Mouse (Mus musculus) thymus, postnatal 4 days (tissue): ENCODE results near the gene Bphl.

Experiments
- DNase-seq: peaks from one replicate; pipeline ENCODE4 v3.0.0; 2021

The Bphl gene

DNA sequence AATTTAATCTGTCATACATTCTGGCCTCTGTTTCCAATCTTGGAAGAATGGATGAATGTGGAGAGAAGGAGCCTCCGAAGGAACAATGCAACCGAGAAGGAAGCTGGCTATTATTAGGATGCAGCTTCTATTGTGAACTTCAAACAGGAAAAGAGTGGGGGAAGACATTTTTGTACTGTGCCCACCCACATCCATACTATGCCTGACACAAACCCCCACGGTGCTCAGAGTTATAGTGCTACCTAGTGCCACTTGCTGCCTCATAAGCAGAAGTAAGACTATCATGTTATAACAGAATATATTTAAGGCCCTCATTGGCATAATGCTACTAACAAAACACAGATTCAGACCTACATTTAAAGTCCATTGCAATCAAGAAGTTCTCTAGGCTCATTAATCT lies 52.0 kb downstream of the Bphl start:
- no peak for DNase-seq

DNA sequence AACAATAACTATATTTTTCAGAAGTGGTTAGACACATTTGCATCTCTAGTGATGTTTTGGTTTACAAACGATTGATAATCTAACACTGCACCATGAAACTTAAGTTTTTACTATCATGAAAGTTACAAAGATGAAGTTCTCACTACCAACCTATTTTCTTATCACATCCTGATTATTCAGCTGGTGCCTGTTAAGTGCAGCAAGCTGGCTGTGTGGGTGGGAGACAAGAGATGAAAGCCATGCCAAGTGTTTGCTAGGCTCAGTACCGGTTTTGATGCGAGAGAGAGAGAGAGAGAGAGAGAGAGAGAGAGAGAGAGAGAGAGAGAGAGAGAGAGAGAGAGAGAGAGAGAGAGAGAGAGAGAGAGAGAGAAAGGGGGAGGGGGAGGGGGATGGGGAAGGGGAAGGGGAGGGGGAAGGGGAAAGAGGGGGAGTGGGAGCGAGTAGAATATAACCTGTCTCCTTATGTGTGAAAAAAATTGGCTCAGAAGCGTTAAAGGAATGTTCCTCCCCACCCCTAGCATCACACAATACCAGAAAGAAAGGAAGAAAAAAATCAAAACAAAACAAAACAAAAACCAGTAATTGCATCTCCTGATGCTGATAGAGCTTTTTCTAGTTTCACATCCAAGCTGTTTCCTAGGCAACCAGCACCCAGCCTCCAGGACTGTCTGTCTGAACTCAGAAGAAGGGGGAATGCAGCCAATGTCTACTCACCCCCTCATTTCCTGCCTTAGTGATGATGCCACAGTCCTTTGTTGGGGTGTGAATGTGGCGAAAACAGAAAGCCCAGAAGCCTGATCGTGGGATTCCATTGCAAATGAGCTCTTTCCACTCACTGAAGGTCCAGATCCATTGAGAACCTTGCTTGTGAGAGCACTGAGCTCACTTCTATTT lies 58.4 kb downstream of the Bphl start:
- peak; percentile 37 for DNase-seq

DNA sequence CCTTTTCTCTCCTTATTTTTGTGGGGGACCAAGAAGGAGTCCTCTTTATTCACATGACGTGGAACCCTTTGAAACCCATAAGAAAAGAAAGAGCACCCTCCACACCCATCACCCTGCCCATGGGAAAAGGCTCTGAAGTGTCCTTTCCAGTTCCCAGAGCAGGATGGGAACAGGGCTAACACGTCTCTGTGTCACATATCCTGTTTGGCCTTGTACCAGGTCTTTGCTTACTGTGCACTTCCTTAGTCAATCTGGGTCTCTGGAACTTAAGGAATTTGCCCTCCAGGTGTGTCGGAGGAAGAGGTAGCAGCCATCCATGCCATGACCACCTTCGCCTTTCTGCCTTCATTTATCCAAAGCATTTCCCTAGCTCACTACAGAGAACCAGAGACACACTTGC lies 59.1 kb downstream of the Bphl start:
- no peak for DNase-seq

DNA sequence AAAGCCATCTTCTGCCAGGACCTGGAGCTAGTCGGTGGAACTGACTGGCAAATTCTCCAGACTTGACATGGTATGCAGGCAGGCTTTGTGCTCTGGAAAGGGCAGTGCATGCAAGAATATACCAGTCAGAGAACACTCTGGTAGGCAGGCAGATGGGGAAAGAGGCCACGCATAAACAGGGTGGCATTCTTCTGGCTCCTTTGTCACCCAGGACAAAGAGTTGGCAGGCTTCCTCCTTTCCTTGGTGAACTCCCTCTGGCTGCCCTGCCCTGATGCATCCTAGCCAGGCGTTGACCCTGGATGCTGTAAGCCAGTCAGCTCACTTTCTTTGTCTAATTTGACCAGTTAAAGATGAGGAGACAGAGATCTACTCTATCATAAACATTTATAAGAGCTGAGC lies 59.7 kb downstream of the Bphl start:
- no peak for DNase-seq

DNA sequence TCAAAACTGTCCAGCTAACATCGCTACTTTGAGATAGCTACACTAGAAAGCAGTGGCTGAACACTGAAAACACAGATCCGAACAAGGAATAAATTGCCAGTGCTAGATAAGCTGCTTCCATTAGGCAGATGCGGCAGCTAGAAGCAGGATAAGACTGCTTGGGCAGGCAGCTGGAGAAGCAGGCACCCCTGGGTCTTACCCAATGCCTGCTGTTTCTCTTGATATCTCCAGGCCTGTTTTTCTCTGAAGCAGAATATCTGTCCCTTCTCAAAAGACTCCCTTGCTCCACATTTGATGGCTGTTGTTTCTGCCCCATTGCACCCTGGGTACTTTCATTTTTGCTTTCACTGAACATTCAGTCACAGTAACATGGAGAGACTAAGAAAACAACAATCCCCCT lies 63.3 kb downstream of the Bphl start:
- DNase-seq = no peak

DNA sequence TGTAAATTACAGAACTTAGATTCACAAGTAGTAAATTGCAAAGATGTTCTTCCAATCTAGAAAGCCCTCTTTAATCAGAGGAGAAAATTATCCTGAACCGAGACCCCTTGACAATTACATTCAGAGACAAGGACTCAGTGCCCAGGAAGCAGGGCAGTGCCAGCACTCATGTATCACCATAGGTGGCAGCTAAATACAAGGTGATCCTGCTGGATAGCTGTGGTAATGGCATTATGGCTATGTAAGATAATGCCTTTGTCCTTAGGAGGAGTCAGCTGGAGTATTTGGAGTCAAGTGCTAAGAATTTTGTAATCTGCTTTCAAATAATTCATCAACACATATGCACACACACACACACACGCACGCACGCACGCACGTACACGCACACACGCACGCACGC lies 63.9 kb downstream of the Bphl start:
- DNase-seq = no peak

DNA sequence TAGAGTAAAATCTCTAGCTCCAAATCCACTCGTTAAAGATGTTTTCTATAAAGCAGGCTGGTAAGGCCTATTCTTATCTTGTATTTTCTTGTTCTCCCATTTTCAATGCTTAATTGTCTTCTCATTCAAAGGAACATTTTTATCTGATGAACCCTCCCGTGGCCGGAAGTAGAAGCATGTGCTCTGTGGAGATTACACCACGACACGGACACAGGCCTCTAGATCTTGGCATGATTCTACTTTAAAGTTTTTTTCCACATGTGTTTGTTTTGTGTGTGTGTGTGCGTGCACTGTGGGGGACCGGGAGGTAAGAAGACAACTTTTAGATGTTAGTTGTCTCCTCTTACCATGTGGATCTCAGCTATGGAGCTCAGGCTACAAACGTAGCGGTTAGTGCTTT lies 64.5 kb downstream of the Bphl start:
- DNase-seq = no peak

DNA sequence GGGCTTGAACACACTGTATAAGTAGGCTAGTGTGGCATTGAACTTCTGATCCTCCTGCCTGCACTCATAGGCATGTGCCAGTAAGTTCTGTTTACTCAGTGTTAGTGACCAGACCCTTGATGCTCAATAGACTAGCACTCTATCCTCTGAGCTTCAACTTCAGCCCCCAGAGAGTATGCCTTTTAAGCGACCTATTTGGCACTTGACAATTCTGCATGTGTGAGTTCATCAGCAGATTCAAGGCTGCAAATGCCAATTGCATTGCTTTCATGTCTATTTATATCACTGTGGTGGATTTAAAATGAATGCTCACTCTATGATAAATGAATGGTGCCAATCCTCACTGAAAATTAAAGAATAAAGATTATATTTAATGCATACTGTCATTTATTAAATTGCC lies 68.0 kb downstream of the Bphl start:
- DNase-seq = no peak

DNA sequence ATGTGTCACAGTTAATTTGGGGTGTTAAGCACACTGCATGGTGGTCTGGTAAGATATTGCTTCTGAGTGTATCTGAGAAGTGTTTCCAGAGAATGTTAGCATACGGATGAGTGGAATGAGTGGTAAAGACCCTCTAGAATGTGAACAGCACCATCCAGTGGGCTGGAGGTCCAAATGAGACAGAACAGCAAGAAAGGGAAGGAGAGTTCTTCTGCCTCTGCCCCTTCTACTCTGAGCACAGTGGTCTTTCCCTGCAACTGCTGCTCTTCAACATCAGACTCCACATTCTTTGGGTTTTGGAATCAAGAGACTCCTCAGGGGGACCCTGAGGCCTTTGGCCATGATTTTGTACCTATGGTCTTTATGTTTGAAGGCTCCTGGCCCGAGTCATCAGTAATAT lies 68.9 kb downstream of the Bphl start:
- DNase-seq = no peak

DNA sequence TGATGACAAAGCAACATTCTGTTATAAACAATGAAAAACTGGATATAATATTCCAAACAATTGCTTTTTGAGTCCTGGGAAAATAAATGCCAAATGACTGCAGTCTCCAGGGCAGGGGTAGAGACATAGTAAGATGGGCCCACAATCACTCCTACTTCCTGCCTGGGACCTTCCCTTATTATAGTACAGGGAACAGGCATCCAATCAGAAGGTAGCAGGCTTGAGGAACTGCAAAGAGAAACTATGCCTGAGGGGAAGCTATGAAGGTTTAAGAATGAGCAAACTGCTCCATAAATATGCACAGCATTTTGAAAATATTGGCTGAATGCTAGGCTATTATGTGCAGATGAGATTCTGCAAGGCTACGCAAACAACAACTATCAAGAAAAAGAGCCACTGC lies 69.6 kb downstream of the Bphl start:
- no peak for DNase-seq

DNA sequence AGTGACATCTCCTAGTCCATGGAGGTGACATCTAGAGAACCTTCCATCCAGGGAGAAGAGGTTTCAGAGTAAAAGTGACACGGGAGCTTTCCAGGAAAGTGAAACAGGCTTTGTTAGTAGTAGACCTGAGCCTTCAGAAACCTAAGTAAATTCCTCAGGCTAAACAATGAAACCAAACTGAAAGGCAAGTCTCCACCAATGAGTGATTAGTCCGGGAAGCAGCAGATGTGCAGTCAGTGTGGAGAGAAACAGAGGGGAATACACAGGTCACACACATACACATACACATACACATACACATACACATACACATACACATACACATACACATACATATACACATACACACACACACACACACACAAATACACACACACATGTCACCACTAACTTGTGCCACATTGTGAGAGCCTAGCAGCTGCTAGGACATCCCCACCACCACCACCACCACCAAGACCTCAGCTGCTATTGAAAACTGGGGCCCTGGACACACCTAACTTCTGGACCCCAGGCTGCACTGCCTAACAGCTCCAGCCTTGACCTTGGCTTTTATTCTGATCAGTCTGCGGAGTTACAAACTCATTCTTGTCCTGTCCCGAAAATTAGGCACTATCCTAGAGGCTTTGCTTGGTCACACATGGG lies 71.8 kb downstream of the Bphl start:
- no peak for DNase-seq

DNA sequence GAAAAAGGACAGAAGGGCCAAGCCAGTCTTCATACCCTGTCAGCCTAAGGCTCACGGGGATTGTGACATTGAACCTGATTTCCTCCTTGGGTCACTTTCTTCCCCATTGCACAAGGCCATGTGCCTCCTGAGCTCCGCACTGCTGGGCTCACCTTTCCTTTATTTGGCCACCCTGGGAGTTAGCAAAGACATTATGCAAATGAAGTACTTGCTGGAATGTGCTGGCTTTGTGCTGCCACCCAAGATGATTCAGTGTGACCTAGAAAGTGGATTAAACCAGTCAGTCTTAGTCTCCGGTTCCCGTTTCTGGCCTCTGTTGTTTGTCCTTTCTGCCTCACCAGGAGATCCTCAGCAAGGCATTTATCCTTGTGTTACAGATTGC lies 72.3 kb downstream of the Bphl start:
- no peak for DNase-seq

DNA sequence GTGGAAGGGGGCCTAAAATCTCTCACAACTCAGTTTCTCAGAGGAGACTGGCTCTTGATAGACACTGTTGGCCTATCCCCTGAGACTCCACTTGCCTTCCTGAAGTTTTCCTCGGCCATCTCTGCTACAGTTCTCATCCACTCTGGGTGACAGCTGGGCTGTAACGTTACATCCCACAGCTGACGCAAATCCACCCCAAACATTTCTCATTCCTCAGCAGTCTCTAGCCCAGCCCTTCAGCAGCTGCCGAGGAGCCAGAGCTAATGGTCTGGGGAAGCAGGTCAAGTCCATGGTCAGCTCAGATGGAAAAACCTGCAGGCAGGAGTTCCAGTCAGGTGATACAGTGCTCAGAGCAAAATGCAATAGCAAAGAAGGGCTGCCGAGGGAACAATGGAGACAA lies 73.6 kb downstream of the Bphl start:
- DNase-seq = no peak

DNA sequence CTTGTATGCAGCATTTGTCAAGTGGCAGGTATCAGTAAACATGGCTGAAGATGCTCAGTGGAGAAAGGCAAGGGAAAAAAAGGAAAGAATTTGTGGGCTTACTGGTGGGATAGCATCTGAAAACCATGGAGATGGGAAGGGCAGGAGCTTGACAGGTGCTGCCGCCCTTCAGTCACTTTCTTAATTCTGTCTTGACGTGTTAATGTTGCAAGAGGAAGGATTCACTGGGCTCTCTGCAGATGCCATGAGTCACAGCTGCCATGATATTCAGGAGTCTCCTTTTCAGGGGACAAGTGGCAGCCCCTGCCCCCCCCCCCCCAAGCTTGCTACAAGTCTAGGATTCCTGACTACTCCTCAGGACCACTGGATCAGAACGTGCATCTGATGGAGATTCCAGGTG lies 74.5 kb downstream of the Bphl start:
- no peak for DNase-seq

DNA sequence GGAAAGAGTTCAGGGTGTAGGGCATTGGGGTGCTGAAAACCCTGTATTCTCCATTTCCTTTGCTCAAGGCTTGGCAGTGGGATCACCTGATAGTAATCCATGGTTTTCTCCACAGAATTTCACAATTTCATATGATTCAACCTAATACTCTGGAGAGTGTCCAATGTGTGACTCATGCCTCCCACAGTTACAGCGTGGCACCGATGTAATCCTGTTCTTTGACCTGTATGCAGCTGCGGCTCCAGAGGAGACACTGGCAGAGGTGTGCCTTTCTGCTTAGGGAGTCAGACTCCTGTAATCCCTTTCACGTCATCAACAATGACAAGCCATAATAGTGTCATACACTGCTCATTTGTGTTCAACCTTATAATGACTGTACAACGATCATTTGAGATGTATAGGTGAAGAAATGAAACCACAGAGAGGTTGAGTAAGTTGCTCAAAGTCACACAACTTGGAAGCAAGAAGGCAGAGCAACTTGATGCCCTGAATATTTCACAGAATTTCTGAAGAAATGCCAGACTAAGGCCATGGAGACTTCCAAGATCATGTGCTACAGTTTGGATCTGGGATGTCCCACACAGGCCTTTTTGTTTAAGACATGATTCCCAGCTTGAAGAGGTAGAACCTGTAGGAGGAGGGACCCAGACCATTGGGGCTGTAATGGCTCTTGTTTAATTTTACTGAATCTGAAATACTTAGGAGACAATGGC lies 75.1 kb downstream of the Bphl start:
- DNase-seq = no peak

DNA sequence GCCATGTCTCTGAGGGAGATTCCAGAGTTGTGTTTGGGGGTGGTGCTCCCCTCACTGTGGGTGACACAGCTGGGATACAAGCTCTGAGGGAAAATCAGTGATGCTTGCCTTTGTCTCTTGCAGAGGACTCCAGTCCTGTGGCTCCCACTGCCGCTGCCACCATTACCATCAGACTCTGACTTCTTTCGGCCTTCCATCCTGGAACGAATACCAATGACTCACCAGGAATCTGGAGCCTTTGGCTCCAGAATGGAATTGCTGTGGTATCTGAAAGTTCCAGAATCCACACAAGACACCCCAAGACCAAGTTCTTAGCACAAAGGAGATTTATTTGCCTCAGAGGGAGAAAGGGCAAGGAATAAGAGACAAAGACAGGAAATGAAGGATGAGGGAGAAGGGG lies 75.7 kb downstream of the Bphl start:
- no peak for DNase-seq

DNA sequence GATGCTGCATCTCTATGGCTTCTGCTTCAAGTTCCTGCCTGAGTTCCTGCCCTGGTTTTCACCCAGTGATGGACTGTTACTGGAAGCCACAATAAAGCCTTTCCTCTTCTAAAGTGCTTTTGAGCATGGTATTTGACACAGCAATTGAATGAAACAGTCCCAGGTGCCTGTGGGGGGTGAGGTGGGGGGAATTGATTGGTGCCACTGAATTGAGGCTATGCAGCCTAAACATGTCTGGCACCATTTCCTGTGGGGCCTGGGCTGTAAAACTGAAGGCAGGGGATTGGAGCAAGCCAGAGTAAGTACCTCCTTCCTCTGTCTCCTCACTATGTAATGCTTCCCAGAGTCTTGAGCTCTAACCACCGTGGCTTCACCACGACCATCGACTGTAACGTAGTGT lies 77.3 kb downstream of the Bphl start:
- peak; percentile 58 for DNase-seq

DNA sequence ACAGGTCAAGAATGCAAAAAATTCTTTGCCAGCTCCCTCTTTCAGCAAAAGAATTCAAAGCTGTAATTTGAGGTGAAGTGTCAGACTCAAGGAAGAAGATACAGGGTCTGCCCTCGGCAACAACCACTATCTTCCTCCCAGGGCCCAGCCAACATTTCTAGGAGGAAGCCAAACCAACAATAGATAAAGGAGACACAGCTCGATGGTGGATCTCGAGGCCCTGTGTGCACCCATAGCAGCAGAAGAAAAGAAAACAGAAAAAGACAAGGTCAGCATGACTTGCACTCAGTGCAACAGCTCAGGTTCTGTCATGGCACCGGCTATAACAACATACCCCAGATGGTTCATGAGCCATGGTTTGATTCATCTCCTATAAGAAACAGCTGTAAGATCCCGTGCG lies 79.1 kb downstream of the Bphl start:
- no peak for DNase-seq

DNA sequence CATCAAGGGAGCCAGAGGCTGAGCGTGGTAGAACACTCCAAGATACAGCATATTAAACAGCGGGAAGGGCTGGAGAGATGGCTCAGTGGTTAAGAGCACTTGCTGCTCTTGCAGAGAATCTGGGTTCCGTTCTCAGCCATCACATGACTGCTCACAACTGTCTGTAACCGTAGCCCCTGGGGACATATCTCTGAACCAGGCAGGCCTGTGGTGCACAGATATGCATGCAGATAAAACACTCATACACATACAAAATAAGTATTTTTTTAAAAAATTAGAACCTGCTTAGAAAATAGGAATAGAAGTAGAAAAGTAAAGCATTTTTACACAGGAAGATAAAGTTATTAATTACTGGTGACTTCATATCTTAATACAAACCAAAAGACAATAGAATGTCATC lies 81.4 kb downstream of the Bphl start:
- peak; percentile 42 for DNase-seq

DNA sequence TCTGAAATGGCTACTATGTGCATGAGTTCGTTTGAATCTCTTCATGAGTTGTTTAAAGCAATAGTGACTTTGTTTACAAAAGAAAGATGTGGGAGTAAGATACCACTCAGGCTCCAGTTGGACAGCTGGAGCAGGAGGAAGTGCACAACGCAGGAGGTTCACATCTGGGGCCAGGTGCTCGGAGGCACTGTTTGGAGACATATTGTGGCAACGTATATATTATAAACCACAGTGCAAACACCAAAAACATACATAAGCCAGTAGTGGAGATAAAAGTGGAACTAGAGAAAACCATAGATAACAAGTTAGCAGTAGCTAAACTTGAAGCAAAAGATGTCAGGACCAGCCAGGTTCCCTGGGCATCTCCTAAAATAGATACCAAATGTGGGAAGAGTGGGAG lies 82.0 kb downstream of the Bphl start:
- peak; percentile 63 for DNase-seq

DNA sequence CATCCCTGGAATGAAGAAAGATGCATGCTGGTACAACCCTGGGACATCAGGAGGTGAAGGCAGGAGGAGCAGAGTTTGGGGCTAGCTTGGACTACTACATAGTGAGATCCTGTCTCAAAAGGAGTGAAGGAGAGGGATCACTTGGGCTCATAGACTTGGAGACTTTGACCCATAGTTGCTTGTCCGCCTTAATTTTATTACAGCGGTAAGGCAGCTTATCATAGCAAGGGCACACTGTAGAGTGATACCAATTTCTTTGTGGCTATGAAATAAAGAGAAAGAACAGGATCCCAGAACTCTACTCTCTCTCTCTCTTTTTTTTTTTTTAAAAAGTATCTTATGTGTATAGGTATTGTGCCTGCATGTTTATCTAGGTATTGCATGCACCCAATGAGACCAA lies 83.1 kb downstream of the Bphl start:
- DNase-seq = peak; percentile 5
